Mouse (Mus musculus): ENCODE results near the gene Fam122a. TPM values are rescaled to one million over a fixed set of nuclear protein-coding genes. Genes with fewer than 3 reads are reported as not detected.

Gene Fam122a
- polyA plus RNA-seq, 1 experiment from 2014 or later: 70.5 TPM

GRCm38 (mm10) chr19:24454451-24454850 is 22.7 kb downstream of the Fam122a start:
- H3K9me3 ChIP-seq: no peaks in the 10 kb centered on the region
- H3K36me3 ChIP-seq: no peaks in the 10 kb centered on the region
- H3K9ac ChIP-seq: no peak overlapping the region
- no peaks in the 10 kb centered on the region for H3K27me3 ChIP-seq
- H3K4me3 ChIP-seq: no peak overlapping the region
- WGBS: 91% methylated on average over 2 of the region's 2 CpGs
- no peak overlapping the region for H3K27ac ChIP-seq
- no peak for ATAC-seq (ENCODE audit: insufficient number of reproducible peaks, insufficient read depth, low FRiP score, low TSS enrichment)
- H3K4me2 ChIP-seq (replicated peaks): no peak overlapping the region
- peaks cover 4% of the 10 kb centered on the region; the same call in 1 of the 2 replicates for H3K4me1 ChIP-seq

- Histone ChIP-seq H3K4me2 (replicated peaks) (no peak overlapping the region), H3K4me1 (peaks cover 4% of the 10 kb centered on the region; the same call in 1 of the 2 replicates), H3K9ac (no peak overlapping the region), H3K36me3 (no peaks in the 10 kb centered on the region), H3K27ac (no peak overlapping the region), H3K9me3 (no peaks in the 10 kb centered on the region), H3K27me3 (no peaks in the 10 kb centered on the region), H3K4me3 (no peak overlapping the region)
- ATAC-seq (ENCODE audit: insufficient number of reproducible peaks, insufficient read depth, low FRiP score, low TSS enrichment): no peak
- WGBS: 80% methylated on average over 13 of the region's 13 CpGs
These were observed 23.8 kb downstream of the Fam122a start for GRCm38 (mm10) chr19:24453379-24453778.

- Histone ChIP-seq H3K9ac (no peak overlapping the region), H3K27me3 (no peaks in the 10 kb centered on the region), H3K4me2 (replicated peaks) (no peak overlapping the region), H3K27ac (peak overlapping the region; percentile 61), H3K4me3 (no peak overlapping the region), H3K9me3 (no peaks in the 10 kb centered on the region), H3K36me3 (no peaks in the 10 kb centered on the region), H3K4me1 (peaks cover 4% of the 10 kb centered on the region; the same call in 1 of the 2 replicates)
- 16% methylated on average over 3 of the region's 3 CpGs for WGBS
- 0 out of 2 replicates have a peak, but pooled peaks have one; percentile 22 for ATAC-seq (ENCODE audit: insufficient number of reproducible peaks, insufficient read depth, low FRiP score, low TSS enrichment)
These were observed 24.7 kb downstream of the Fam122a start for GRCm38 (mm10) chr19:24452441-24452898.

- no peaks in the 10 kb centered on the region for H3K9me3 ChIP-seq
- H3K4me1 ChIP-seq: peaks cover 4% of the 10 kb centered on the region; the same call in 1 of the 2 replicates
- H3K36me3 ChIP-seq: no peaks in the 10 kb centered on the region
- H3K9ac ChIP-seq: no peak overlapping the region
- H3K4me2 ChIP-seq (replicated peaks): no peak overlapping the region
- H3K4me3 ChIP-seq: no peak overlapping the region
- no peak overlapping the region for H3K27ac ChIP-seq
- H3K27me3 ChIP-seq: no peaks in the 10 kb centered on the region
- no peak for ATAC-seq (ENCODE audit: insufficient number of reproducible peaks, insufficient read depth, low FRiP score, low TSS enrichment)
- WGBS: 81% methylated on average over 3 of the region's 3 CpGs
These were observed 25.5 kb downstream of the Fam122a start for GRCm38 (mm10) chr19:24451626-24452025.

GRCm38 (mm10) chr19:24450740-24451139 is 26.4 kb downstream of the Fam122a start:
- Histone ChIP-seq H3K36me3 (no peaks in the 10 kb centered on the region), H3K9me3 (no peaks in the 10 kb centered on the region), H3K27ac (no peak overlapping the region), H3K27me3 (no peaks in the 10 kb centered on the region), H3K4me2 (replicated peaks) (no peak overlapping the region), H3K4me3 (no peak overlapping the region), H3K9ac (no peak overlapping the region), H3K4me1 (peaks cover 4% of the 10 kb centered on the region; the same call in 1 of the 2 replicates)
- WGBS: 94% methylated on average over 8 of the region's 8 CpGs
- no peak for ATAC-seq (ENCODE audit: insufficient number of reproducible peaks, insufficient read depth, low FRiP score, low TSS enrichment)

- Histone ChIP-seq H3K9ac (no peak overlapping the region), H3K36me3 (no peaks in the 10 kb centered on the region), H3K4me1 (no peaks in the 10 kb centered on the region), H3K4me2 (replicated peaks) (no peak overlapping the region), H3K9me3 (no peaks in the 10 kb centered on the region), H3K27me3 (no peaks in the 10 kb centered on the region), H3K27ac (no peak overlapping the region), H3K4me3 (no peak overlapping the region)
- WGBS: 89% methylated on average over 3 of the region's 3 CpGs
- no peak for ATAC-seq (ENCODE audit: insufficient number of reproducible peaks, insufficient read depth, low FRiP score, low TSS enrichment)
These were observed 32.8 kb downstream of the Fam122a start for GRCm38 (mm10) chr19:24444322-24444721.

- Histone ChIP-seq H3K4me1 (no peaks in the 10 kb centered on the region), H3K4me3 (no peak overlapping the region), H3K4me2 (replicated peaks) (no peak overlapping the region), H3K27me3 (no peaks in the 10 kb centered on the region), H3K9ac (no peak overlapping the region), H3K36me3 (no peaks in the 10 kb centered on the region), H3K27ac (no peak overlapping the region), H3K9me3 (no peaks in the 10 kb centered on the region)
- no peak for ATAC-seq (ENCODE audit: insufficient number of reproducible peaks, insufficient read depth, low FRiP score, low TSS enrichment)
- 75% methylated on average over 4 of the region's 4 CpGs for WGBS
These were observed 37.4 kb downstream of the Fam122a start for GRCm38 (mm10) chr19:24439715-24440114.

GRCm38 (mm10) chr19:24434291-24434690 is 42.9 kb downstream of the Fam122a start:
- H3K27ac ChIP-seq: no peak overlapping the region

GRCm38 (mm10) chr19:24432447-24432846 is 44.7 kb downstream of the Fam122a start:
- H3K27me3 ChIP-seq: no peaks in the 10 kb centered on the region
- ATAC-seq (ENCODE audit: insufficient number of reproducible peaks, insufficient read depth, low FRiP score, low TSS enrichment): no peak
- no peak overlapping the region for H3K4me3 ChIP-seq
- H3K27ac ChIP-seq: no peak overlapping the region
- H3K4me2 ChIP-seq (replicated peaks): no peak overlapping the region
- H3K9ac ChIP-seq: no peak overlapping the region
- no peaks in the 10 kb centered on the region for H3K9me3 ChIP-seq
- H3K36me3 ChIP-seq: no peaks in the 10 kb centered on the region
- WGBS: 79% methylated on average over 5 of the region's 5 CpGs
- H3K4me1 ChIP-seq: no peaks in the 10 kb centered on the region

More at GRCm38 (mm10) chr19:24434291-24434690, 42.9 kb downstream of the Fam122a start:
- ATAC-seq (ENCODE audit: insufficient number of reproducible peaks, insufficient read depth, low FRiP score, low TSS enrichment): no peak
- 77% methylated on average over 6 of the region's 6 CpGs for WGBS
- no peak overlapping the region for H3K4me2 ChIP-seq (replicated peaks)
- H3K9me3 ChIP-seq: no peaks in the 10 kb centered on the region
- no peaks in the 10 kb centered on the region for H3K4me1 ChIP-seq
- H3K9ac ChIP-seq: no peak overlapping the region
- no peaks in the 10 kb centered on the region for H3K27me3 ChIP-seq
- H3K4me3 ChIP-seq: no peak overlapping the region
- H3K36me3 ChIP-seq: no peaks in the 10 kb centered on the region

GRCm38 (mm10) chr19:24431381-24431780 is 45.8 kb downstream of the Fam122a start:
- ATAC-seq (ENCODE audit: insufficient number of reproducible peaks, insufficient read depth, low FRiP score, low TSS enrichment): no peak
- H3K9ac ChIP-seq: no peak overlapping the region
- no peak overlapping the region for H3K4me2 ChIP-seq (replicated peaks)
- no peak overlapping the region for H3K27ac ChIP-seq
- H3K27me3 ChIP-seq: no peaks in the 10 kb centered on the region
- no peaks in the 10 kb centered on the region for H3K4me1 ChIP-seq
- H3K4me3 ChIP-seq: no peak overlapping the region
- WGBS: 85% methylated on average over 2 of the region's 2 CpGs
- no peaks in the 10 kb centered on the region for H3K9me3 ChIP-seq
- no peaks in the 10 kb centered on the region for H3K36me3 ChIP-seq

GRCm38 (mm10) chr19:24428011-24428410 is 49.1 kb downstream of the Fam122a start:
- Histone ChIP-seq H3K9ac (no peak overlapping the region), H3K4me1 (no peaks in the 10 kb centered on the region), H3K27me3 (no peaks in the 10 kb centered on the region), H3K36me3 (no peaks in the 10 kb centered on the region), H3K4me3 (no peak overlapping the region), H3K4me2 (replicated peaks) (no peak overlapping the region), H3K27ac (no peak overlapping the region), H3K9me3 (no peaks in the 10 kb centered on the region)
- no peak for ATAC-seq (ENCODE audit: insufficient number of reproducible peaks, insufficient read depth, low FRiP score, low TSS enrichment)
- 82% methylated on average over 3 of the region's 3 CpGs for WGBS

- WGBS: 55% methylated on average over 4 of the region's 4 CpGs
- no peaks in the 10 kb centered on the region for H3K27me3 ChIP-seq
- ATAC-seq (ENCODE audit: insufficient number of reproducible peaks, insufficient read depth, low FRiP score, low TSS enrichment): no peak
- H3K4me2 ChIP-seq (replicated peaks): no peak overlapping the region
- H3K4me1 ChIP-seq: no peaks in the 10 kb centered on the region
- no peak overlapping the region for H3K9ac ChIP-seq
- no peak overlapping the region for H3K4me3 ChIP-seq
- H3K27ac ChIP-seq: no peak overlapping the region
- no peaks in the 10 kb centered on the region for H3K9me3 ChIP-seq
- H3K36me3 ChIP-seq: no peaks in the 10 kb centered on the region
These were observed 49.9 kb downstream of the Fam122a start for GRCm38 (mm10) chr19:24427258-24427657.
